Mouse (Mus musculus): ENCODE data around the gene Cyp26b1.

Cyp26b1 gene

DNA sequence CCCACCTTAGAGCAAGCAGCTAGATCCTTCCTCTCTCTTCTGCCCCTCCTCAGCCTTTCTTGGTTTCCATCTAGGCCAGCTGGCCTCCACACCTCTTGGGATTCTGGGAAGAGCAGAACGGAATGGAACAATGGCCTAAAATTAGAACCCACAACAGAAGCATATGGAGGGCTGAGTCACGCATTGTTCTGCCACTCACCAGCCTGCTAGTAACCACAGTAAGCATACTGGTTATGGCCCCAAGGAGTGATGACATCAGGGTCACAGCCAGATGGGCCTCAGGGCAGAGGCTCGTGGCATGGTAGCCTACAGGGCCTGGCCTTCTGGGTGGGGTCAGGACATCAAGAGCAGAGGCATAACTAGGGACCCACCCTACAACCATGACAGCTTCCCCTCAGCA lies 58.8 kb downstream of the Cyp26b1 start:
- in situ Hi-C loops (cut with MboI; ENCODE audit: low pct_unique_long_range_greater_than_20kb in 1 of 2, low sequenced_read_pairs in 2 of 2, unreplicated experiment in 1 of 2) = no loop called here

- in situ Hi-C loops (cut with MboI; ENCODE audit: low pct_unique_long_range_greater_than_20kb in 1 of 2, low sequenced_read_pairs in 2 of 2, unreplicated experiment in 1 of 2) = no loop called here
These were observed 63.8 kb downstream of the Cyp26b1 start for GRCm38 (mm10) chr6:84529912-84530311.

- in situ Hi-C loops (cut with MboI; ENCODE audit: low pct_unique_long_range_greater_than_20kb in 1 of 2, low sequenced_read_pairs in 2 of 2, unreplicated experiment in 1 of 2) = no loop called here
These were observed 68.7 kb downstream of the Cyp26b1 start for GRCm38 (mm10) chr6:84524901-84525601.

All from mouse embryonic stem cell (cell line).